Mouse (Mus musculus) left cerebral cortex, postnatal 10 days (tissue): ENCODE results near the gene Gm4969. TPM values are rescaled to one million over a fixed set of nuclear protein-coding genes. Genes with fewer than 3 reads are reported as not detected.

Source experiments
- DNase-seq, 2 experiments: peaks; one replicate each; pipeline ENCODE4 v3.0.0; 2021 to 2022; ENCODE audit warnings: low spot score in 2 of 2, mixed read lengths in 1 of 2; ENCODE audit errors: extremely low spot score in 1 of 2
- intact Hi-C: fragments of 180-260 bp; cut with DNase I; formaldehyde crosslinking; loops from one replicate; pipeline ENCODE4 v1.15.1; 2025
- total RNA-seq, 2 experiments: library from RNA; stranded (reverse); gene quantifications; 2 replicates each; pipeline ENCODE4 v1.2.3; 2021

The Gm4969 gene
- total RNA-seq, 2 experiments from 2014 or later = 1.5 to 3.1 TPM

GRCm38 (mm10) chr7:19096421-19096976 lies 21.7 kb downstream of the Gm4969 start:
- intact Hi-C loops = no loop called here
- no peak for DNase-seq

GRCm38 (mm10) chr7:19095751-19096110 lies 22.4 kb downstream of the Gm4969 start:
- intact Hi-C loops = no loop called here
- DNase-seq = peak in 1 of 2 experiments; percentile 82

- intact Hi-C loops = no loop called here
- DNase-seq = peak in 1 of 2 experiments; percentile 72
These were observed 23.1 kb downstream of the Gm4969 start for GRCm38 (mm10) chr7:19094826-19095750.

- intact Hi-C loops = no loop called here
- DNase-seq = peak in 1 of 2 experiments; percentile 76
These were observed 23.7 kb downstream of the Gm4969 start, which contains the start of gene Six5 for GRCm38 (mm10) chr7:19094471-19094825. Six5 (plus strand) TSS chr7:19094594.

GRCm38 (mm10) chr7:19093537-19094385 lies 24.4 kb downstream of the Gm4969 start:
- peak; percentile 77 to 97 for DNase-seq

GRCm38 (mm10) chr7:19093174-19093521 lies 25.0 kb downstream of the Gm4969 start:
- intact Hi-C loops = no loop called here
- peak; percentile 41 to 88 for DNase-seq

More at GRCm38 (mm10) chr7:19093537-19094385, 24.4 kb downstream of the Gm4969 start:
- intact Hi-C loops = no loop called here

GRCm38 (mm10) chr7:19092381-19093173 lies 25.6 kb downstream of the Gm4969 start:
- intact Hi-C loops = no loop called here
- peak; percentile 34 to 69 for DNase-seq

GRCm38 (mm10) chr7:19091913-19092312 lies 26.3 kb downstream of the Gm4969 start:
- DNase-seq = no peak

GRCm38 (mm10) chr7:19088813-19089212 lies 29.4 kb downstream of the Gm4969 start:
- peak in 1 of 2 experiments; percentile 77 for DNase-seq
- intact Hi-C loops = no loop called here

More at GRCm38 (mm10) chr7:19091913-19092312, 26.3 kb downstream of the Gm4969 start:
- intact Hi-C loops = no loop called here

- intact Hi-C loops = no loop called here
- no peak for DNase-seq
These were observed 31.4 kb downstream of the Gm4969 start for GRCm38 (mm10) chr7:19086760-19087159.

GRCm38 (mm10) chr7:19086042-19086441 lies 32.1 kb downstream of the Gm4969 start:
- no peak for DNase-seq
- intact Hi-C loops = no loop called here

- no peak for DNase-seq
- intact Hi-C loops = no loop called here
These were observed 32.7 kb downstream of the Gm4969 start for GRCm38 (mm10) chr7:19085495-19085894.

GRCm38 (mm10) chr7:19084921-19085473 lies 33.2 kb downstream of the Gm4969 start:
- intact Hi-C loops = no loop called here
- no peak for DNase-seq

- intact Hi-C loops = no loop called here
- DNase-seq = no peak
These were observed 33.8 kb downstream of the Gm4969 start for GRCm38 (mm10) chr7:19084277-19084771.

- no peak for DNase-seq
- intact Hi-C loops = no loop called here
These were observed 34.5 kb downstream of the Gm4969 start, which contains the start of gene Dmpk for GRCm38 (mm10) chr7:19083701-19084100. Dmpk (plus strand) TSS chr7:19083849.

- intact Hi-C loops = no loop called here
- no peak for DNase-seq
These were observed 35.1 kb downstream of the Gm4969 start for GRCm38 (mm10) chr7:19083096-19083495.

- DNase-seq = no peak
- intact Hi-C loops = no loop called here
These were observed 36.0 kb downstream of the Gm4969 start for GRCm38 (mm10) chr7:19082171-19082570.

GRCm38 (mm10) chr7:19080451-19080950 lies 37.7 kb downstream of the Gm4969 start:
- intact Hi-C loops = no loop called here

More at GRCm38 (mm10) chr7:19080451-19080950, 37.7 kb downstream of the Gm4969 start:
- DNase-seq = no peak
